Mouse (Mus musculus): ENCODE results near the gene Kifc1. TPM values are rescaled to one million over a fixed set of nuclear protein-coding genes. Genes with fewer than 3 reads are reported as not detected.

Kifc1 gene
- polyA plus RNA-seq, 1 experiment from 2014 or later, result 8.1 TPM

Small RNA genes lying within 50 kb of the gene (microRNA-seq; reads per million reads assigned to microRNA genes)
- not detected for gene Gm27740 (ENCODE audit: borderline number of aligned reads)

Other genes with a start within 250 kb of the Kifc1 start
- 278 and 323 TPM in 2 replicates for gene Hnrnpm, start 203.8 kb downstream of the Kifc1 start, polyA plus RNA-seq (2014; fragmentation: Nextera tagmentation; extraction: Ambion mirVana)
- 73.6 and 83.2 TPM in 2 replicates for gene March2, start 172.0 kb downstream of the Kifc1 start, polyA plus RNA-seq (2014; fragmentation: Nextera tagmentation; extraction: Ambion mirVana)
- 254 and 285 TPM in 2 replicates for gene Rab11b, start 130.1 kb downstream of the Kifc1 start, polyA plus RNA-seq (2014; fragmentation: Nextera tagmentation; extraction: Ambion mirVana)
- gene Angptl4, start 108.8 kb downstream of the Kifc1 start, polyA plus RNA-seq (2014; fragmentation: Nextera tagmentation; extraction: Ambion mirVana), result 7.6 and 10.5 TPM in 2 replicates
- gene Kank3, start 80.1 kb downstream of the Kifc1 start, polyA plus RNA-seq (2014; fragmentation: Nextera tagmentation; extraction: Ambion mirVana), result 30.1 and 43.2 TPM in 2 replicates
- gene Rps28, start 66.1 kb downstream of the Kifc1 start, polyA plus RNA-seq (2014; fragmentation: Nextera tagmentation; extraction: Ambion mirVana), result 654 and 701 TPM in 2 replicates
- gene Ndufa7, start 66.1 kb downstream of the Kifc1 start, polyA plus RNA-seq (2014; fragmentation: Nextera tagmentation; extraction: Ambion mirVana), result 457 and 481 TPM in 2 replicates
- 60.8 and 63.9 TPM in 2 replicates for gene Cd320, start 47.6 kb downstream of the Kifc1 start, polyA plus RNA-seq (2014; fragmentation: Nextera tagmentation; extraction: Ambion mirVana)
- not detected in 2 replicates for gene Gm7029, start 16.8 kb downstream of the Kifc1 start, polyA plus RNA-seq (2014; fragmentation: Nextera tagmentation; extraction: Ambion mirVana)
- gene Platr17, start 14.5 kb upstream of the Kifc1 start, polyA plus RNA-seq (2014; fragmentation: Nextera tagmentation; extraction: Ambion mirVana), result not detected in 2 replicates
- gene Daxx, start 18.8 kb upstream of the Kifc1 start, polyA plus RNA-seq (2014; fragmentation: Nextera tagmentation; extraction: Ambion mirVana), result 26.4 and 37.0 TPM in 2 replicates
- 22.0 and 23.4 TPM in 2 replicates for gene Tapbp, start 25.2 kb upstream of the Kifc1 start, polyA plus RNA-seq (2014; fragmentation: Nextera tagmentation; extraction: Ambion mirVana)
- 7.2 and 7.8 TPM in 2 replicates for gene Zbtb22, start 25.2 kb upstream of the Kifc1 start, polyA plus RNA-seq (2014; fragmentation: Nextera tagmentation; extraction: Ambion mirVana)
- 25.8 and 27.8 TPM in 2 replicates for gene Rgl2, start 38.9 kb upstream of the Kifc1 start, polyA plus RNA-seq (2014; fragmentation: Nextera tagmentation; extraction: Ambion mirVana)
- gene Pfdn6, start 49.7 kb upstream of the Kifc1 start, polyA plus RNA-seq (2014; fragmentation: Nextera tagmentation; extraction: Ambion mirVana), result 147 and 151 TPM in 2 replicates
- 18.3 and 19.7 TPM in 2 replicates for gene Wdr46, start 50.0 kb upstream of the Kifc1 start, polyA plus RNA-seq (2014; fragmentation: Nextera tagmentation; extraction: Ambion mirVana)
- gene B3galt4, start 60.8 kb upstream of the Kifc1 start, polyA plus RNA-seq (2014; fragmentation: Nextera tagmentation; extraction: Ambion mirVana), result 2.8 and 5.9 TPM in 2 replicates
- 28.1 and 29.5 TPM in 2 replicates for gene Vps52, start 65.2 kb upstream of the Kifc1 start, polyA plus RNA-seq (2014; fragmentation: Nextera tagmentation; extraction: Ambion mirVana)
- gene Rps18, start 65.3 kb upstream of the Kifc1 start, polyA plus RNA-seq (2014; fragmentation: Nextera tagmentation; extraction: Ambion mirVana), result 1,135 and 1,150 TPM in 2 replicates
- 13.8 and 13.9 TPM in 2 replicates for gene H2-K1, start 109.7 kb upstream of the Kifc1 start, polyA plus RNA-seq (2014; fragmentation: Nextera tagmentation; extraction: Ambion mirVana)
- 3.9 and 4.4 TPM in 2 replicates for gene Ring1, start 134.0 kb upstream of the Kifc1 start, polyA plus RNA-seq (2014; fragmentation: Nextera tagmentation; extraction: Ambion mirVana)
- 29.4 and 35.5 TPM in 2 replicates for gene H2-Ke6, start 137.4 kb upstream of the Kifc1 start, polyA plus RNA-seq (2014; fragmentation: Nextera tagmentation; extraction: Ambion mirVana)
- gene Slc39a7, start 141.0 kb upstream of the Kifc1 start, polyA plus RNA-seq (2014; fragmentation: Nextera tagmentation; extraction: Ambion mirVana), result 61.4 and 67.2 TPM in 2 replicates
- gene Rxrb, start 141.2 kb upstream of the Kifc1 start, polyA plus RNA-seq (2014; fragmentation: Nextera tagmentation; extraction: Ambion mirVana), result 13.8 and 14.6 TPM in 2 replicates
- gene Col11a2, start 148.8 kb upstream of the Kifc1 start, polyA plus RNA-seq (2014; fragmentation: Nextera tagmentation; extraction: Ambion mirVana), result 0.31 and 0.70 TPM in 2 replicates
- gene H2-Oa, start 201.7 kb upstream of the Kifc1 start, polyA plus RNA-seq (2014; fragmentation: Nextera tagmentation; extraction: Ambion mirVana), result 0.34 and 1.2 TPM in 2 replicates
- gene H2-DMa, start 228.9 kb upstream of the Kifc1 start, polyA plus RNA-seq (2014; fragmentation: Nextera tagmentation; extraction: Ambion mirVana), result 6.2 and 8.1 TPM in 2 replicates
- 59.7 and 105 TPM in 2 replicates for gene Brd2, start 232.0 kb upstream of the Kifc1 start, polyA plus RNA-seq (2014; fragmentation: Nextera tagmentation; extraction: Ambion mirVana)